Mouse (Mus musculus) stomach, embryonic 14.5 days (tissue): ENCODE data around the gene Prpf4. TPM values are rescaled to one million over a fixed set of nuclear protein-coding genes. Genes with fewer than 3 reads are reported as not detected.

ENCODE experiments used
- ATAC-seq: fragments of 200-750 bp; cut with Nextera tagmentation; 2 replicates; pipeline ENCODE4 v1.8.0; 2017; ENCODE audit warnings: low read depth, moderate TSS enrichment; ENCODE audit not compliant: insufficient number of reproducible peaks, insufficient read depth, low FRiP score
- H3K27ac ChIP-seq: fragments of 300-500 bp; sonication (generic); 2 replicates; pipeline ENCODE4 v1.5.1; 2014; ENCODE audit warnings: mild to moderate bottlenecking, low read length, moderate library complexity, mixed read lengths
- H3K27me3 ChIP-seq: fragments of 300-500 bp; sonication (generic); 2 replicates; pipeline ENCODE4 v1.6.1; 2014; ENCODE audit warnings: low read length, control low read depth, mixed read lengths; ENCODE audit not compliant: control insufficient read depth, insufficient read depth
- H3K36me3 ChIP-seq: fragments of 300-500 bp; sonication (generic); 2 replicates; pipeline ENCODE4 v1.6.1; 2014; ENCODE audit warnings: mild to moderate bottlenecking, control low read depth, low read length, moderate library complexity, mixed read lengths; ENCODE audit not compliant: control insufficient read depth, insufficient read depth
- H3K4me1 ChIP-seq: fragments of 300-500 bp; sonication (generic); 2 replicates; pipeline ENCODE4 v1.6.1; 2014; ENCODE audit warnings: low read length, control low read depth, mixed read lengths; ENCODE audit not compliant: control insufficient read depth, insufficient read depth
- H3K4me2 ChIP-seq: fragments of 300-500 bp; sonication (generic); replicated peaks from 2 replicates; pipeline ENCODE4 v1.6.1; 2014; ENCODE audit warnings: low read depth, low read length, control low read depth
- H3K4me3 ChIP-seq: fragments of 300-500 bp; sonication (generic); 2 replicates; pipeline ENCODE4 v1.5.1; 2014; ENCODE audit warnings: low read depth, low read length, control low read depth
- H3K9ac ChIP-seq: fragments of 300-500 bp; sonication (generic); replicated peaks from 2 replicates; pipeline ENCODE4 v1.6.1; 2014; ENCODE audit warnings: low read depth, mild to moderate bottlenecking, control low read depth, low read length, moderate library complexity, mixed read lengths
- H3K9me3 ChIP-seq: fragments of 300-500 bp; sonication (generic); 2 replicates; pipeline ENCODE4 v1.6.1; 2016; ENCODE audit warnings: low read depth, low read length, control low read depth; ENCODE audit not compliant: control insufficient read depth
- WGBS: fragments of 180-500 bp; shearing (Covaris S2); extraction: QIAGEN DNeasy Blood & Tissue Kit; methylation state at CpG from one replicate; pipeline ENCODE4 v1.1.7; 2014; 5-methylcytosine and 5-hydroxymethylcytosine counted together
- polyA plus RNA-seq: library from polyadenylated mRNA; unstranded; fragments of >200 nt; fragmentation: Nextera tagmentation; extraction: Ambion mirVana; gene quantifications from 2 replicates; pipeline ENCODE4 v1.2.1, GENCODE M21; 2014

The Prpf4 gene
- polyA plus RNA-seq, 1 experiment from 2014 or later, result 25.3 TPM

GRCm38 (mm10) chr4:62379724-62380381 is 28.7 kb upstream of the Prpf4 start:
- 76% methylated on average over 9 of the region's 9 CpGs for WGBS
- Histone ChIP-seq H3K27me3 (no peaks in the 10 kb centered on the region), H3K4me1 (0 out of 2 replicates have a peak, but pooled peaks cover 1% of the 10 kb centered on the region), H3K9ac (no peak overlapping the region), H3K9me3 (no peaks in the 10 kb centered on the region), H3K36me3 (no peaks in the 10 kb centered on the region; the same call in 1 of the 2 replicates), H3K4me3 (no peak overlapping the region), H3K27ac (no peak overlapping the region), H3K4me2 (no peak overlapping the region)
- ATAC-seq, result no peak

DNA sequence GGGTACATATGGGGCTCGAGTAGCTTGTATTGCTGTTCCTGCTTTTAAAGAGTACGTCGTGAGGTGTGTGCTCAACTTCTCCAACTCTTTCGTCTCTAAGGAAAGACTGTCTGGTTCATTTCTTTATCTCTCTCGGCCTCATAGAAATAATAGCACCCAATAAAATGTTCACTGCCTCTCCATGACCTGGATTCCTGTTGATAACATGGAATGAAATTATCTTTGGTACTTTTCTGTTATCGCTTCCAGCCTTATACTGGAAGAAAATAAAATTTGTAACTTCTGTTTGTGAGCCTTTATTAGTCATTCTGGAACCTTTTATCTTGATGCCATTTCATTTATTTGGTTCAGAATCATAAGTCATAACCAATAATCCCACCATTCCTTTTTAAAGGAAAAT is 25.4 kb upstream of the Prpf4 start:
- peaks cover 9% of the 10 kb centered on the region for H3K36me3 ChIP-seq
- no peak overlapping the region for H3K27ac ChIP-seq
- H3K9ac ChIP-seq, result no peak overlapping the region
- H3K4me3 ChIP-seq, result no peak overlapping the region
- no peak overlapping the region for H3K4me2 ChIP-seq
- no peaks in the 10 kb centered on the region for H3K9me3 ChIP-seq
- H3K4me1 ChIP-seq, result no peaks in the 10 kb centered on the region
- WGBS, result 86% methylated on average over 6 of the region's 6 CpGs
- no peaks in the 10 kb centered on the region for H3K27me3 ChIP-seq
- no peak for ATAC-seq

GRCm38 (mm10) chr4:62383752-62384151 is 24.8 kb upstream of the Prpf4 start:
- 57% methylated on average over 7 of the region's 7 CpGs for WGBS
- Histone ChIP-seq H3K4me2 (no peak overlapping the region), H3K27me3 (no peaks in the 10 kb centered on the region), H3K4me3 (no peak overlapping the region), H3K36me3 (peaks cover 15% of the 10 kb centered on the region), H3K4me1 (no peaks in the 10 kb centered on the region), H3K27ac (no peak overlapping the region), H3K9me3 (no peaks in the 10 kb centered on the region), H3K9ac (no peak overlapping the region)
- no peak for ATAC-seq

GRCm38 (mm10) chr4:62384159-62384558 is 24.4 kb upstream of the Prpf4 start:
- no peak overlapping the region for H3K27ac ChIP-seq
- H3K4me2 ChIP-seq, result no peak overlapping the region
- no peaks in the 10 kb centered on the region for H3K27me3 ChIP-seq
- no peak overlapping the region for H3K4me3 ChIP-seq
- no peak for ATAC-seq
- peaks cover 18% of the 10 kb centered on the region for H3K36me3 ChIP-seq
- 61% methylated on average over 1 of the region's 1 CpGs for WGBS
- H3K9ac ChIP-seq, result no peak overlapping the region
- no peaks in the 10 kb centered on the region for H3K4me1 ChIP-seq
- no peaks in the 10 kb centered on the region for H3K9me3 ChIP-seq

- no peak for ATAC-seq
- WGBS, result 91% methylated on average over 7 of the region's 7 CpGs
- H3K4me2 ChIP-seq, result no peak overlapping the region
- no peak overlapping the region for H3K27ac ChIP-seq
- no peaks in the 10 kb centered on the region for H3K27me3 ChIP-seq
- no peak overlapping the region for H3K9ac ChIP-seq
- H3K36me3 ChIP-seq, result peaks cover 25% of the 10 kb centered on the region
- H3K4me1 ChIP-seq, result no peaks in the 10 kb centered on the region
- H3K4me3 ChIP-seq, result no peak overlapping the region
- H3K9me3 ChIP-seq, result no peaks in the 10 kb centered on the region
These were observed 23.2 kb upstream of the Prpf4 start for GRCm38 (mm10) chr4:62385439-62385838.

DNA sequence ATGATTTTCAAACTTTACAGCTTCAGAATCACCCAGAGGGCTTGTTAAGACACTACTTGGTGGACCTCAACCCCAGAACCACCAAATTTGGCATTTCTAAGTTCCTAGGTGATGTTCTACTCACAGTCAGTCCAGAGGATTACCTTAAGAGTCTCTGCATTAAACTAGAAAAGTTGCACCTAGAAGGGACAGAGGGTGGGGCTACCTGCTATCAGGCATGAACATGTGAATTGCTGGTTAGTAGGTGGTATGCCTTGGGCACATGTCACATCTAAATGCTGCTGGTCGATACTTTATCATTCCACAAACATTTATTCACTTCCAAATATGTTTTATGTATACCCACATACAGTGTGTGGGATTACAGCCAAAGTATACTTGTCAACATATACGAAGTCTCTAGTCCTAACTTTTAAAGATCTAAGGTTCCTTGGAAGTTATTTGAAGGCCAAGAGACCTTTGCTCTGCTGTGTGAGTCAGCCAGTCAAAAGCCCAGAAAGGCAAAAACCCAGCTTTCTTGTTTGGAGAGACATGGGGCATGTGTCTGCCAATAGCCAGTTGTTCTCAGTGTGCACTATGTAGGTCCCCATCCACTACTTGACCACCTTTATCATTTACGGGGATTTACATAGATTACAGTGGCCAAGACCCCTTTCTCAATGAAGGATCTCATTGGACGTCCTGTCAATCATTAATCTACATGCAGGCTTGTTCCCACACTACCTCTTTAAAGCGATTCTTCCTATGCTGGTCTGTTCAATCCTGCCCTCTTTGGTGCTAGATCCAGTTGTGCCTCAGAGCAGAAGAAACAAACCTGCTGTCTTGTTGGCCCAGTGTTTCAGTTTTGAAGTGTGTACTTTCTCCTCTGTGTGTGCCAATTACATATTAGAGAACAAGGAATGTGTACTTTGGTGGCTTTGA is 18.7 kb upstream of the Prpf4 start:
- WGBS, result 78% methylated on average over 5 of the region's 5 CpGs
- no peak overlapping the region for H3K4me3 ChIP-seq
- no peaks in the 10 kb centered on the region for H3K27me3 ChIP-seq
- no peaks in the 10 kb centered on the region for H3K4me1 ChIP-seq
- H3K27ac ChIP-seq, result no peak overlapping the region
- H3K4me2 ChIP-seq, result no peak overlapping the region
- no peak overlapping the region for H3K9ac ChIP-seq
- no peak for ATAC-seq
- H3K9me3 ChIP-seq, result no peaks in the 10 kb centered on the region
- peaks cover 43% of the 10 kb centered on the region for H3K36me3 ChIP-seq

GRCm38 (mm10) chr4:62391892-62392291 is 16.7 kb upstream of the Prpf4 start:
- Histone ChIP-seq H3K4me1 (no peaks in the 10 kb centered on the region), H3K4me3 (no peak overlapping the region), H3K9me3 (no peaks in the 10 kb centered on the region), H3K36me3 (peaks cover 53% of the 10 kb centered on the region), H3K4me2 (no peak overlapping the region), H3K27me3 (no peaks in the 10 kb centered on the region), H3K27ac (no peak overlapping the region), H3K9ac (no peak overlapping the region)
- 82% methylated on average over 7 of the region's 7 CpGs for WGBS
- no peak for ATAC-seq

GRCm38 (mm10) chr4:62393459-62393858 is 15.1 kb upstream of the Prpf4 start:
- Histone ChIP-seq H3K36me3 (peaks cover 59% of the 10 kb centered on the region), H3K9ac (no peak overlapping the region)
- WGBS, result 73% methylated on average over 6 of the region's 6 CpGs

More at GRCm38 (mm10) chr4:62393459-62393858, 15.1 kb upstream of the Prpf4 start:
- Histone ChIP-seq H3K9me3 (no peaks in the 10 kb centered on the region), H3K27ac (no peak overlapping the region), H3K4me3 (no peak overlapping the region), H3K4me1 (no peaks in the 10 kb centered on the region), H3K27me3 (no peaks in the 10 kb centered on the region), H3K4me2 (no peak overlapping the region)
- ATAC-seq, result no peak
